Mouse (Mus musculus) embryonic facial prominence, embryonic 14.5 days (tissue): ENCODE measurements around the gene Ppfia2. TPM values are rescaled to one million over a fixed set of nuclear protein-coding genes. Genes with fewer than 3 reads are reported as not detected.

Experiments used
- ATAC-seq: fragments of 200-750 bp; cut with Nextera tagmentation; 2 replicates; pipeline ENCODE4 v1.8.0; 2017; ENCODE audit warnings: low read depth, moderate number of reproducible peaks, moderate TSS enrichment
- DNase-seq: peaks from one replicate; pipeline ENCODE4 v3.0.0-alpha.2; 2015; ENCODE audit warnings: low spot score
- H3K27ac ChIP-seq: fragments of 300-500 bp; sonication (generic); replicated peaks from 2 replicates; pipeline ENCODE4 v1.5.1; 2014; ENCODE audit warnings: low read depth, mild to moderate bottlenecking, low read length, moderate library complexity
- H3K27me3 ChIP-seq: fragments of 300-500 bp; sonication (generic); replicated peaks from 2 replicates; pipeline ENCODE4 v1.6.1; 2014; ENCODE audit warnings: low read length; ENCODE audit not compliant: control insufficient read depth, insufficient read depth
- H3K36me3 ChIP-seq: fragments of 300-500 bp; sonication (generic); 2 replicates; pipeline ENCODE4 v1.6.1; 2014; ENCODE audit warnings: low read length, mixed read lengths; ENCODE audit not compliant: control insufficient read depth, insufficient read depth
- H3K4me1 ChIP-seq: fragments of 300-500 bp; sonication (generic); 2 replicates; pipeline ENCODE4 v1.6.1; 2014; ENCODE audit warnings: antibody characterized with exemption, low read length; ENCODE audit not compliant: control insufficient read depth, insufficient read depth
- H3K4me2 ChIP-seq: fragments of 300-500 bp; sonication (generic); 2 replicates; pipeline ENCODE4 v1.6.1; 2014; ENCODE audit warnings: low read depth, mild to moderate bottlenecking, low read length, moderate library complexity, mixed read lengths
- H3K4me3 ChIP-seq: fragments of 300-500 bp; sonication (generic); 2 replicates; pipeline ENCODE4 v1.5.1; 2014; ENCODE audit warnings: low read depth, mild to moderate bottlenecking, low read length
- H3K9ac ChIP-seq: fragments of 300-500 bp; sonication (generic); 2 replicates; pipeline ENCODE4 v1.6.1; 2014; ENCODE audit warnings: low read depth, mild to moderate bottlenecking, low read length, moderate library complexity, mixed read lengths
- H3K9me3 ChIP-seq: fragments of 300-500 bp; sonication (generic); 2 replicates; pipeline ENCODE4 v1.6.1; 2016; ENCODE audit warnings: low read length; ENCODE audit not compliant: control insufficient read depth
- WGBS: fragments of 180-500 bp; shearing (Covaris S2); extraction: QIAGEN DNeasy Blood & Tissue Kit; methylation state at CpG from one replicate; pipeline ENCODE4 v1.1.7; 2014; 5-methylcytosine and 5-hydroxymethylcytosine counted together
- polyA plus RNA-seq: library from polyadenylated mRNA; unstranded; fragments of >200 nt; fragmentation: Nextera tagmentation; extraction: Ambion mirVana; gene quantifications from 2 replicates; pipeline ENCODE4 v1.2.1, GENCODE M21; 2014

Ppfia2 gene
- polyA plus RNA-seq, 1 experiment from 2014 or later: 2.9 TPM

DNA sequence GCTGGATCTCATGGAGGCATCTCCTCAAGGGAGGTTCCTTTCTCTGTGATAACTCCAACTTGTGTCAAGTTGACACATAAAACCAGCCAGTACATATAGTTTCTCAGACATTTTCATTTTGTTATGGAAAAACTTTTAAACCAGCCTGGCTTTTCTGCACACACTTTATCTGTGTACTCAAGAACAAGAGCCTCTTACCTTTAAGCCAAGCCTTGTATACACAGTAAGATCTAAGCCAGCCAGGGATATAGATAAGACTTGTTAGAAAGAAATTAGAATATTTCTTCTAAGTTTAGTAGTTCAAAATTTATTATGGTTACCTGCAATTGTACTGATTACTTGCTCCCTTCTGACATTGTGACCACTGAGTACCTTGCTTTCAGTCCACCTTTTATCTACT lies 444.1 kb downstream of the Ppfia2 start:
- no peak overlapping the region for H3K9ac ChIP-seq
- H3K36me3 ChIP-seq: no peaks in the 10 kb centered on the region
- H3K4me2 ChIP-seq: no peak overlapping the region
- DNase-seq (no peak), ATAC-seq (no peak)
- H3K9me3 ChIP-seq: no peaks in the 10 kb centered on the region
- no peak overlapping the region for H3K4me3 ChIP-seq
- H3K27ac ChIP-seq: no peak overlapping the region
- no peaks in the 10 kb centered on the region for H3K27me3 ChIP-seq
- no peaks in the 10 kb centered on the region for H3K4me1 ChIP-seq

DNA sequence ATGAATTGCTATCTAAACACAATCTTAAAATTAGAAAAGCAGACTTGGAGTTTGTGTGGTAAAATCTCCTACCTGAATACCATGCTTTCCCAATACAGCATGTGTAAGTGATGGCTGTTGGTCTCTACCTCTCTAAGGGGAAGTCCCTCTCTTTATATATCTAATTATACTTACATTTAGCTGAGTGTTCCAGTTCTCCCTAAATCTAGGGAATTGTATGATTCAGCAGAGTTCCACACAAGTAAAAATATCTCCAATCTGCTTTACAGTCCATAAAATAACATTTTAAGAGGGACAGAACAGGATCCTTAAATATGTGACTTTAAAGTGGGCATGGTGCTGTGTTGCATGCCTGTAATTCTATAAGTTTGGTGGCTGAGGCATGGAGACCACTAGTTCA lies 444.7 kb downstream of the Ppfia2 start:
- H3K4me2 ChIP-seq: no peak overlapping the region
- no peaks in the 10 kb centered on the region for H3K27me3 ChIP-seq
- no peak overlapping the region for H3K9ac ChIP-seq
- H3K9me3 ChIP-seq: no peaks in the 10 kb centered on the region
- no peaks in the 10 kb centered on the region for H3K36me3 ChIP-seq
- H3K4me1 ChIP-seq: no peaks in the 10 kb centered on the region
- H3K4me3 ChIP-seq: no peak overlapping the region
- no peak for DNase-seq
- no peak overlapping the region for H3K27ac ChIP-seq
- no peak for ATAC-seq

DNA sequence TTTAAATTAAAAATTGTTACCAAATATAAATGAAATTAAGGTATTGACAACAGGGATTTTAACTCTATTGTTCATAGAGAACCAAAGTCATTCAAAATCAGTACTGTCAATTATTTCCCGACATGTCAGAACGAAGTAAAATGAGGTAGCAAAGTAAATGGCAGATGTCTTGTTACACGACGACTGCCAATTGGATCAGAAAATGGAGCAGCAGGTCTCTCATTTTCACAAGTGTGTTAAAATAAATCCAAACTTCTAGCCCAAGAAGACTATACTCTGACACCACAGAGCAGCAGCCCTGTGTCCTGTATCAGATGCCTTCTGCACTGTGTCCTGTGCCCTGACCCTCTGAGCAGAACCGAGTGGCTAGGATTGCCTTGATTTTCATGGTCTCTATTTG lies 454.2 kb downstream of the Ppfia2 start:
- H3K9ac ChIP-seq: no peak overlapping the region
- no peaks in the 10 kb centered on the region for H3K36me3 ChIP-seq
- no peak overlapping the region for H3K4me3 ChIP-seq
- 85% methylated on average over 5 of the region's 5 CpGs for WGBS
- no peaks in the 10 kb centered on the region for H3K4me1 ChIP-seq
- DNase-seq (no peak), ATAC-seq (no peak)
- no peaks in the 10 kb centered on the region for H3K27me3 ChIP-seq
- no peak overlapping the region for H3K27ac ChIP-seq
- no peaks in the 10 kb centered on the region for H3K9me3 ChIP-seq
- H3K4me2 ChIP-seq: no peak overlapping the region

DNA sequence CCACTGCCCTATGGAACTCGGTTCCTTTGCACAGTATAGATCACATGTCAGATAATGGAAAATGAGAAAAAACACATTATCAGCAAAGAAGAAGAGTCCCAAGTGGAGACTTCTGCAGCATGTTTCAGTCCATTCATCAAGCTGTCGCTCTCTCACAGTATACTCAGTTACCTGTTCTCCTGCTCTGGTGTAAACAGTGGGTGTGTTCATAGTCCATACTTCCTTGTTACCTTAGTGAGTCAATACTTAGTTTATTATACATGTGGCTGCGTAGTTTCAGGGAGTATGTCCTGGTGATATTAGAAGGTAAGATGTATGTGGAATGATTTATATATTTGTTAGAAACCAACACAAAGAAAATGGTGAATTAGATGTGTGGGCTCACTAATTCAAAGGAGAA lies 454.7 kb downstream of the Ppfia2 start:
- H3K36me3 ChIP-seq: no peaks in the 10 kb centered on the region
- H3K9me3 ChIP-seq: no peaks in the 10 kb centered on the region
- ATAC-seq: no peak
- H3K4me2 ChIP-seq: no peak overlapping the region
- no peaks in the 10 kb centered on the region for H3K27me3 ChIP-seq
- DNase-seq: no peak
- no peak overlapping the region for H3K4me3 ChIP-seq
- no peak overlapping the region for H3K27ac ChIP-seq
- WGBS: 80% methylated on average over 3 of the region's 3 CpGs
- no peaks in the 10 kb centered on the region for H3K4me1 ChIP-seq
- H3K9ac ChIP-seq: no peak overlapping the region

DNA sequence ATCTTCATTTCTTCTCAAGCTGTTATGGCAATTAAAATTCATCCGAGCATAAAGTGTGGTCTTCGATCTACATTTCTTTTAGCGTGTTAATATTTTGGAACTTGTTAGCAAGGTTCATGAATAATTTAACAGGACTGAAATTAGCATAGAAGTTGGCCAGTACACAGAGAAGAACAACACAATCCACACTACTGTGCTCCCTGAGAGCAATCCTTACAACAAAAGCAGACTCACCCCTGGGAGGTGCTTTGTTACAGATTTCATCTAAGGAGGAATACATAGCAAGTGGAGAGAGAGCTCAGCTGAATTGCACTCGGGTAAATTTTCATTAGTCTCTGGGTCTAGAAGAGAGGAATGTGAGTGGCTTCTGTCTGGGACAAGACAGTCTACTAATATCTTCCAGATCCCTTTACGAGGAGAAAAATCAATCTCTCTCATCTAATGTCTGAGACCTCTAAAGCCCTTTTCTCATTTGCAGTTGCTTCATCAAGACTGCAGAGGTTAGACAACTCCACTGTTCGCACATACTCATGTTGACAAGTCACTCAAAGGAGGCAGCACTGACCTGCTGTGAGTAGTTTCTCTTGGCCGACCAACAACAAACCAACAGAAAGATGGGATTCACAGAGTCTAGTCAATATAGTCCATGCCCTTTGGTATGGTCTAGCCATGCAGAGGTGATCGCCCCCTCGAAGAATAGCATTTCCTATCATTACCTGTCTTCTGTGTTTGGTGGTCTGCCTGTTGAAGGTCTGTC lies 458.6 kb downstream of the Ppfia2 start:
- Histone ChIP-seq H3K27ac (no peak overlapping the region), H3K4me2 (no peak overlapping the region), H3K4me3 (no peak overlapping the region), H3K4me1 (no peaks in the 10 kb centered on the region), H3K36me3 (no peaks in the 10 kb centered on the region), H3K9me3 (no peaks in the 10 kb centered on the region), H3K27me3 (no peaks in the 10 kb centered on the region), H3K9ac (no peak overlapping the region)
- WGBS: 71% methylated on average over 9 of the region's 9 CpGs
- no peak for ATAC-seq
- DNase-seq: no peak

DNA sequence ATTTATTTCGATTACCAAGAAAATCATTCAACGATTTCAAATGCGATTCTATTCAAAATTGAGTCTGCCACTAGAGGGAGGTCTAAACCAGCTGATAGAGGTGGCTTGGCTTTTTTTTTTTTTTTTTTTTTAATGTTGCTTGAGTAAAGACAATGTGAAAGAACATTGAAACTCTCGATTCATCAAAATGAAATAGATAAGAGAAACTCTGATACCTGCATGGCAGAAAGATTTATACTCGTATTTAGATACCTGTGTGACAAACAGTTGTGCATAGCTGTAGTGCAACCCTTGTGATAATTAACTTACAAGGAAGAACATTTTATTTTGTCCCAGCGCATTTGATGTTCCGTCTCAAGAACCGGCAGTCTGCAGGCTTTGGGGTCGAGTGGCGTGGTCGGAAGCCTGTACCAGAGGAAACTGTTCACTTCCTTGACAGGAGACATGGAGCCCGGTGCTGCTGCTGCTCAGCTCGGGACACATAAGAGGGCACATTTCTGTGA lies 462.5 kb downstream of the Ppfia2 start:
- no peaks in the 10 kb centered on the region for H3K4me1 ChIP-seq
- WGBS: 22% methylated on average over 13 of the region's 13 CpGs
- peak; percentile 60 for DNase-seq
- H3K9me3 ChIP-seq: no peaks in the 10 kb centered on the region
- no peaks in the 10 kb centered on the region for H3K27me3 ChIP-seq
- ATAC-seq: no peak
- H3K4me2 ChIP-seq: peak overlapping the region; percentile 55
- no peak overlapping the region for H3K27ac ChIP-seq
- no peaks in the 10 kb centered on the region for H3K36me3 ChIP-seq
- peak overlapping the region; percentile 38; the same call in 1 of the 2 replicates for H3K9ac ChIP-seq
- H3K4me3 ChIP-seq: peak overlapping the region; percentile 33

DNA sequence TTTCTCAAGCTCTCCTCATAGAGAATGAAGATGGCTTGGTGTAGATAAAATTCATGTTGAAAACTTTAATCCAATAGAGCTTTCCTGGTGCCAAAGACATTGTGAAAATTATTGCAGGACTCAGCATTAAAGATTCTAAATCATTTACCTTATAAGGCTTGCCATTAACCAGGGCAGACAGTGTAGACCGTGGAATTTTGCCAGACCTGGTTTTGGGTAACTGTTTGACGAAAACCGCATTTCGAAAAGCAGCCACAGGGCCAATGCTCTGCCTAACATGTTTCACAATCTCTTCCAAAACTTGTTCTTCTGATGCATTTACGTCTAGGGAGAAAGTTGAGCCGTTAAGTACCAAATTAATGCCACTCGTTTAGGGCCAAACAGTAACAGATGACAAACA lies 466.9 kb downstream of the Ppfia2 start:
- Histone ChIP-seq H3K4me3 (no peak overlapping the region), H3K4me2 (no peak overlapping the region), H3K9me3 (no peaks in the 10 kb centered on the region), H3K36me3 (no peaks in the 10 kb centered on the region), H3K4me1 (no peaks in the 10 kb centered on the region), H3K9ac (no peak overlapping the region), H3K27ac (no peak overlapping the region), H3K27me3 (no peaks in the 10 kb centered on the region)
- no peak for ATAC-seq
- DNase-seq: no peak
- WGBS: 73% methylated on average over 7 of the region's 7 CpGs

DNA sequence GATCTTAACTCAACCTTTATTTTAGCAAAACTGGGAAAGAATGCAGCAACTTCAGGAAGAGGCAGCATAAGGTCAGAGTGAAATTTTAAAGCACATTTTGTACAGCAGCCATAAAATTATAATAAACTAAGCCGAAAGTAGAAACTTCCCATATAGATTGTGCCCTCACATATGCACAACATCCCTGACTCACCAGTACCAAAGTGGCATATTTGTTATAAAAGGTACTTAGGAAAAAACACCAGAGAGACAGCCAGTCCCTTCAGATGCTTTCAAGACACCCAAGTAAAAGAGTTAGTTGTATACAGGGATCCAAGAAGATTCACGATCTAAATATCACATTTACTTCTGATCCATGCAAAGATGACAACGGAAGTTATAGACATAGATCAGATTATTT lies 468.7 kb downstream of the Ppfia2 start:
- no peaks in the 10 kb centered on the region for H3K9me3 ChIP-seq
- no peak for ATAC-seq
- no peak overlapping the region for H3K4me3 ChIP-seq
- H3K27ac ChIP-seq: no peak overlapping the region
- 87% methylated on average over 3 of the region's 3 CpGs for WGBS
- no peaks in the 10 kb centered on the region for H3K4me1 ChIP-seq
- no peak overlapping the region for H3K9ac ChIP-seq
- no peak for DNase-seq
- H3K27me3 ChIP-seq: no peaks in the 10 kb centered on the region
- H3K36me3 ChIP-seq: no peaks in the 10 kb centered on the region
- no peak overlapping the region for H3K4me2 ChIP-seq

DNA sequence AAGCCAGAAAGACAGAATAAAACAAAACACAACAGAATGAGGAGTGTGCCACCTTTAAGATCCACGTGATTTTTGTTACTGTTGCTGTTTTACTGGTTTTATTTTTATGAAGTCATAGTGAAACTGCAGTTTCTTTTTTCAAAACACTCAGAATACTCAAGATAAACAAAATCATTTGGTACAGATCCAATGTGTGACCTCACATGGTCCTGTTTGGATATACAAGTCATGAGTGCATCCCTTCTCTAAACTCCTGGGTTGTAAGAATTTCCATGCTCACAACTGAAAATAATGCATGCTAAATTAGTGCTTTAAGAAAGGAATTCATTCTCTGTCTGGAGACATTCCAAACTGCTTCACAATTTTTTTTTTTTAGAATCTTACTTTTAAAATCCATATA lies 469.3 kb downstream of the Ppfia2 start:
- ATAC-seq (no peak), DNase-seq (peak; percentile 17)
- H3K27me3 ChIP-seq: no peaks in the 10 kb centered on the region
- H3K27ac ChIP-seq: no peak overlapping the region
- H3K4me2 ChIP-seq: no peak overlapping the region
- no peak overlapping the region for H3K9ac ChIP-seq
- H3K9me3 ChIP-seq: no peaks in the 10 kb centered on the region
- H3K4me3 ChIP-seq: no peak overlapping the region
- H3K4me1 ChIP-seq: no peaks in the 10 kb centered on the region
- no peaks in the 10 kb centered on the region for H3K36me3 ChIP-seq
- WGBS: 63% methylated on average over 1 of the region's 1 CpGs
